Mouse (Mus musculus) E14TG2a.4 (cell line): ENCODE measurements around the gene Slc7a11.

Experiments
- CTCF ChIP-seq: conservative IDR thresholded peaks from 2 replicates; pipeline ENCODE4 v1.5.1; 2014; ENCODE audit warnings: low read length
- NANOG ChIP-seq: IDR thresholded peaks from 2 replicates; pipeline ENCODE4 v1.6.1; 2014; ENCODE audit warnings: borderline replicate concordance, low read length, mixed read lengths
- POU5F1 ChIP-seq: IDR thresholded peaks from 2 replicates; pipeline ENCODE4 v1.6.1; 2014; ENCODE audit warnings: low read length, borderline replicate concordance

GRCm38 (mm10) chr3:49960581-49960980 is 482.8 kb downstream of the Slc7a11 start:
- no peak for TF ChIP-seq POU5F1
- no peak for TF ChIP-seq CTCF
- no peak for TF ChIP-seq NANOG
